Mouse (Mus musculus) hindbrain, embryonic 11.5 days (tissue): ENCODE data around the gene Igsf11. TPM values are rescaled to one million over a fixed set of nuclear protein-coding genes. Genes with fewer than 3 reads are reported as not detected.
A peak's percentile ranks its signal among the peaks of the same experiment; 100 is the strongest.

Experiments used
- ATAC-seq: fragments of 200-750 bp; cut with Nextera tagmentation; 2 replicates; pipeline ENCODE4 v1.8.0; 2017; ENCODE audit warnings: mild to moderate bottlenecking, moderate TSS enrichment, moderate library complexity; ENCODE audit not compliant: low FRiP score
- DNase-seq: peaks from one replicate; pipeline ENCODE4 v3.0.0-alpha.2; 2015; ENCODE audit warnings: low spot score
- H3K27ac ChIP-seq: fragments of 300-500 bp; sonication (generic); 2 replicates; pipeline ENCODE4 v1.5.1; 2014; ENCODE audit warnings: mild to moderate bottlenecking, low read depth, low read length
- H3K27me3 ChIP-seq: fragments of 300-500 bp; sonication (generic); 2 replicates; pipeline ENCODE4 v1.6.1; 2014; ENCODE audit warnings: mild to moderate bottlenecking, low read length, moderate library complexity, mixed read lengths; ENCODE audit not compliant: control insufficient read depth, insufficient read depth
- H3K36me3 ChIP-seq: fragments of 300-500 bp; sonication (generic); 2 replicates; pipeline ENCODE4 v1.6.1; 2014; ENCODE audit warnings: mild to moderate bottlenecking, low read length, moderate library complexity, mixed read lengths; ENCODE audit not compliant: control insufficient read depth, insufficient read depth
- H3K4me1 ChIP-seq: fragments of 300-500 bp; sonication (generic); replicated peaks from 2 replicates; pipeline ENCODE4 v1.6.1; 2014; ENCODE audit warnings: low read length, mixed read lengths; ENCODE audit not compliant: control insufficient read depth, insufficient read depth
- H3K4me2 ChIP-seq: fragments of 300-500 bp; sonication (generic); replicated peaks from 2 replicates; pipeline ENCODE4 v1.6.1; 2014; ENCODE audit warnings: mild to moderate bottlenecking, low read depth, low read length
- H3K4me3 ChIP-seq: fragments of 300-500 bp; sonication (generic); 2 replicates; pipeline ENCODE4 v1.5.1; 2014; ENCODE audit warnings: low read depth, low read length
- H3K9ac ChIP-seq: fragments of 300-500 bp; sonication (generic); 2 replicates; pipeline ENCODE4 v1.6.1; 2014; ENCODE audit warnings: low read depth, low read length
- H3K9me3 ChIP-seq: fragments of 300-500 bp; sonication (generic); 2 replicates; pipeline ENCODE4 v1.6.1; 2016; ENCODE audit warnings: low read length; ENCODE audit not compliant: control insufficient read depth
- WGBS: fragments of 180-500 bp; shearing (Covaris S2); extraction: QIAGEN DNeasy Blood & Tissue Kit; methylation state at CpG from one replicate; pipeline ENCODE4 v1.1.7; 2014; 5-methylcytosine and 5-hydroxymethylcytosine counted together
- polyA plus RNA-seq: library from polyadenylated mRNA; unstranded; fragments of >200 nt; fragmentation: Nextera tagmentation; extraction: Ambion mirVana; gene quantifications from 2 replicates; pipeline ENCODE4 v1.2.1, GENCODE M21; 2014

The Igsf11 gene
- 5.4 TPM in 2 replicates for polyA plus RNA-seq

- Histone ChIP-seq H3K4me1 (no peaks in the 10 kb centered on the region), H3K4me3 (no peak within 1 kb of the TSS), H3K27me3 (no peaks in the 10 kb centered on the region), H3K36me3 (no peaks in the 10 kb centered on the region), H3K9ac (no peak within 1 kb of the TSS), H3K9me3 (no peaks in the 10 kb centered on the region), H3K4me2 (no peak within 1 kb of the TSS), H3K27ac (no peak within 1 kb of the TSS)
- WGBS, result 81% methylated on average over 7 of the region's 7 CpGs
- ATAC-seq, result no peak
- DNase-seq, result no peak
Observed at GRCm38 (mm10) chr16:38892371-38892770, at the start of gene Igsf11. Gene Igsf11, plus strand, starts transcription at chr16:38892671.

- Histone ChIP-seq H3K9ac (no peak overlapping the region), H3K36me3 (no peaks in the 10 kb centered on the region), H3K4me3 (no peak overlapping the region), H3K4me1 (no peaks in the 10 kb centered on the region), H3K4me2 (no peak overlapping the region), H3K27me3 (no peaks in the 10 kb centered on the region), H3K9me3 (no peaks in the 10 kb centered on the region), H3K27ac (no peak overlapping the region)
- ATAC-seq (no peak), DNase-seq (peak; percentile 61)
- whole genome bisulfite sequencing, result 35% methylated on average over 8 of the region's 8 CpGs
Observed at GRCm38 (mm10) chr16:38858120-38858749, 34.2 kb upstream of the Igsf11 start.

- no peak overlapping the region for H3K4me2 ChIP-seq
- H3K4me3 ChIP-seq, result no peak overlapping the region
- WGBS, result 73% methylated on average over 6 of the region's 6 CpGs
- ATAC-seq, result no peak
- no peaks in the 10 kb centered on the region for H3K4me1 ChIP-seq
- H3K27me3 ChIP-seq, result no peaks in the 10 kb centered on the region
- no peaks in the 10 kb centered on the region for H3K9me3 ChIP-seq
- no peaks in the 10 kb centered on the region for H3K36me3 ChIP-seq
- H3K27ac ChIP-seq, result no peak overlapping the region
- DNase-seq, result no peak
- no peak overlapping the region for H3K9ac ChIP-seq
Observed at GRCm38 (mm10) chr16:38860548-38860947, 31.9 kb upstream of the Igsf11 start.

GRCm38 (mm10) chr16:38864358-38864757, 28.1 kb upstream of the Igsf11 start:
- DNase-seq (no peak), ATAC-seq (no peak)
- no peaks in the 10 kb centered on the region for H3K9me3 ChIP-seq
- WGBS, result 87% methylated on average over 5 of the region's 5 CpGs
- H3K27me3 ChIP-seq, result no peaks in the 10 kb centered on the region
- H3K9ac ChIP-seq, result no peak overlapping the region
- H3K4me3 ChIP-seq, result no peak overlapping the region
- H3K4me2 ChIP-seq, result no peak overlapping the region
- no peaks in the 10 kb centered on the region for H3K4me1 ChIP-seq
- no peaks in the 10 kb centered on the region for H3K36me3 ChIP-seq
- H3K27ac ChIP-seq, result no peak overlapping the region

GRCm38 (mm10) chr16:38873231-38873630, 19.2 kb upstream of the Igsf11 start:
- Histone ChIP-seq H3K4me1 (no peaks in the 10 kb centered on the region), H3K36me3 (no peaks in the 10 kb centered on the region), H3K27me3 (no peaks in the 10 kb centered on the region), H3K4me2 (no peak overlapping the region), H3K27ac (no peak overlapping the region), H3K9ac (no peak overlapping the region), H3K9me3 (no peaks in the 10 kb centered on the region), H3K4me3 (no peak overlapping the region)
- 88% methylated on average over 4 of the region's 4 CpGs for WGBS
- DNase-seq (no peak), ATAC-seq (no peak)

GRCm38 (mm10) chr16:38874481-38874880, 18.0 kb upstream of the Igsf11 start:
- no peak for DNase-seq
- H3K4me2 ChIP-seq, result no peak overlapping the region
- 45% methylated on average over 4 of the region's 4 CpGs for WGBS
- H3K27ac ChIP-seq, result no peak overlapping the region
- no peaks in the 10 kb centered on the region for H3K4me1 ChIP-seq
- H3K9me3 ChIP-seq, result no peaks in the 10 kb centered on the region
- H3K9ac ChIP-seq, result no peak overlapping the region
- H3K4me3 ChIP-seq, result no peak overlapping the region
- no peaks in the 10 kb centered on the region for H3K27me3 ChIP-seq
- no peak for ATAC-seq
- no peaks in the 10 kb centered on the region for H3K36me3 ChIP-seq

- Histone ChIP-seq H3K9me3 (no peaks in the 10 kb centered on the region), H3K4me3 (no peak overlapping the region), H3K27me3 (no peaks in the 10 kb centered on the region), H3K4me1 (no peaks in the 10 kb centered on the region), H3K36me3 (no peaks in the 10 kb centered on the region), H3K27ac (no peak overlapping the region), H3K4me2 (no peak overlapping the region), H3K9ac (no peak overlapping the region)
- no peak for DNase-seq
- 50% methylated on average over 8 of the region's 8 CpGs for WGBS
- ATAC-seq, result no peak
Observed at GRCm38 (mm10) chr16:38898816-38899425, 6.5 kb downstream of the Igsf11 start.

GRCm38 (mm10) chr16:38900024-38900423, 7.6 kb downstream of the Igsf11 start:
- DNase-seq, result no peak
- no peak overlapping the region for H3K4me2 ChIP-seq
- H3K4me3 ChIP-seq, result no peak overlapping the region
- WGBS, result 90% methylated on average over 1 of the region's 1 CpGs
- H3K36me3 ChIP-seq, result no peaks in the 10 kb centered on the region
- H3K9ac ChIP-seq, result no peak overlapping the region
- H3K27ac ChIP-seq, result no peak overlapping the region
- no peaks in the 10 kb centered on the region for H3K4me1 ChIP-seq
- no peak for ATAC-seq
- no peaks in the 10 kb centered on the region for H3K9me3 ChIP-seq
- no peaks in the 10 kb centered on the region for H3K27me3 ChIP-seq
